8 mouse cellular contexts compared by ENCODE assay signal in genomic region chr13:93940742-93941531, GRCm38 (mm10).
DNase-seq lines count a peak whose midpoint lies in the region; ATAC-seq and TF ChIP-seq lines count a peak whose summit lies in the region.

No protein-coding gene starts in this region.

- 69% methylated on average over 7 of the region's 7 CpGs for WGBS in lung, adult 2 months

- intact Hi-C loops in heart, postnatal 36 days (cut with DNase I) = loop anchor here (5.0 kb wide), 1 partner anchor 116 kb away; the partner anchor contains the start of gene Lhfpl2
- intact Hi-C loops in heart, postnatal 14 days (cut with DNase I) = no loop called here

- peak; percentile 98 for DNase-seq in heart, adult 11 months
- no peak for DNase-seq in heart, postnatal 36 days
- DNase-seq in brain, embryonic 14.5 days (ENCODE audit: low read depth) = peak; percentile 42
- DNase-seq in heart, postnatal 14 days = peak; percentile 46 to 58
- peak; percentile 14 for DNase-seq in lung, adult 2 months
- DNase-seq in embryo, embryonic 11 days = no peak
- no peak for DNase-seq in ovary, postnatal 14 days (ENCODE audit: low spot score)

- TF ChIP-seq CTCF in brain, embryonic 14.5 days (IDR thresholded peaks at IDR 0.05; ENCODE audit: borderline replicate concordance, extremely low read depth, insufficient read depth, insufficient read length) = no peak
- no peak for TF ChIP-seq CTCF in lung, adult 2 months (IDR thresholded peaks at IDR 0.05; ENCODE audit: insufficient read depth, low read length)

- peaks cover 5% of the 10 kb centered on the region; the same call in 1 of the 2 replicates for H3K4me1 ChIP-seq in lung, adult 2 months (ENCODE audit: control insufficient read depth, insufficient read depth, low read length)

- TF ChIP-seq POLR2A in brain, embryonic 14.5 days (IDR thresholded peaks at IDR 0.05; ENCODE audit: borderline replicate concordance, extremely low read depth, insufficient read depth, insufficient read length, poor library complexity, severe bottlenecking) = no peak
- no peak for TF ChIP-seq POLR2A in lung, adult 2 months (IDR thresholded peaks at IDR 0.05; ENCODE audit: borderline replicate concordance, extremely low read depth, low read depth, low read length)

- ATAC-seq in cerebellum, adult (ENCODE audit: insufficient number of reproducible peaks, low FRiP score, low TSS enrichment) = no peak

- H3K4me3 ChIP-seq in lung, adult 2 months (replicated peaks; ENCODE audit: extremely low read depth, low read depth, low read length) = no peak overlapping the region

Comparison
In these comparisons a context has a peak if more than half of its experiments do, and no peak if none do; other contexts are left out.
1. DNase-seq: peak in heart, adult 11 months (single experiment), brain, embryonic 14.5 days (single experiment), heart, postnatal 14 days (2 of 2) and lung, adult 2 months (single experiment); none in heart, postnatal 36 days (0 of 2), embryo, embryonic 11 days (single experiment) and ovary, postnatal 14 days (single experiment).